Mouse (Mus musculus) kidney, embryonic 14.5 days (tissue): Measurements from ENCODE around the gene Zfp13. TPM values are rescaled to one million over a fixed set of nuclear protein-coding genes. Genes with fewer than 3 reads are reported as not detected.

ENCODE experiments used
- ATAC-seq: fragments of 200-750 bp; cut with Nextera tagmentation; 2 replicates; pipeline ENCODE4 v1.8.0; 2017; ENCODE audit warnings: moderate number of reproducible peaks, mild to moderate bottlenecking, moderate TSS enrichment, moderate library complexity; ENCODE audit not compliant: low FRiP score, low TSS enrichment
- H3K27ac ChIP-seq: fragments of 300-500 bp; sonication (generic); 2 replicates; pipeline ENCODE4 v1.5.1; 2014; ENCODE audit warnings: low read depth, mild to moderate bottlenecking, low read length, moderate library complexity, mixed read lengths
- H3K27me3 ChIP-seq: fragments of 300-500 bp; sonication (generic); 2 replicates; pipeline ENCODE4 v1.6.1; 2014; ENCODE audit warnings: mild to moderate bottlenecking, low read length; ENCODE audit not compliant: control insufficient read depth, insufficient read depth
- H3K36me3 ChIP-seq: fragments of 300-500 bp; sonication (generic); 2 replicates; pipeline ENCODE4 v1.6.1; 2014; ENCODE audit warnings: low read length, mixed read lengths; ENCODE audit not compliant: control insufficient read depth, insufficient read depth
- H3K4me1 ChIP-seq: fragments of 300-500 bp; sonication (generic); 2 replicates; pipeline ENCODE4 v1.6.1; 2014; ENCODE audit warnings: low read length, mixed read lengths; ENCODE audit not compliant: control insufficient read depth, insufficient read depth
- H3K4me2 ChIP-seq: fragments of 300-500 bp; sonication (generic); replicated peaks from 2 replicates; pipeline ENCODE4 v1.6.1; 2014; ENCODE audit warnings: low read depth, mild to moderate bottlenecking, low read length
- H3K4me3 ChIP-seq: fragments of 300-500 bp; sonication (generic); 2 replicates; pipeline ENCODE4 v1.5.1; 2014; ENCODE audit warnings: mild to moderate bottlenecking, low read length
- H3K9ac ChIP-seq: fragments of 300-500 bp; sonication (generic); 2 replicates; pipeline ENCODE4 v1.6.1; 2014; ENCODE audit warnings: low read depth, mild to moderate bottlenecking, low read length, moderate library complexity
- H3K9me3 ChIP-seq: fragments of 300-500 bp; sonication (generic); 2 replicates; pipeline ENCODE4 v1.6.1; 2016; ENCODE audit warnings: low read length; ENCODE audit not compliant: control insufficient read depth
- WGBS: fragments of 180-500 bp; shearing (Covaris S2); extraction: QIAGEN DNeasy Blood & Tissue Kit; methylation state at CpG from one replicate; pipeline ENCODE4 v1.1.7; 2014; 5-methylcytosine and 5-hydroxymethylcytosine counted together
- polyA plus RNA-seq: library from polyadenylated mRNA; unstranded; fragments of >200 nt; fragmentation: Nextera tagmentation; extraction: Ambion mirVana; gene quantifications from 2 replicates; pipeline ENCODE4 v1.2.1, GENCODE M21; 2014

The Zfp13 gene
- 15.3 and 19.1 TPM in 2 replicates for polyA plus RNA-seq

GRCm38 (mm10) chr17:23598582-23599552, at the start of gene Zfp13:
TSS of gene Zfp13 (minus strand) at chr17:23599487.
- H3K36me3 ChIP-seq: no peaks in the 10 kb centered on the region
- peak within 1 kb of the TSS; percentile 43 for H3K4me3 ChIP-seq

GRCm38 (mm10) chr17:23645894-23646293, 46.6 kb upstream of the Zfp13 start:
- no peaks in the 10 kb centered on the region for H3K36me3 ChIP-seq
- H3K4me3 ChIP-seq: no peak overlapping the region
- H3K27ac ChIP-seq: no peak overlapping the region
- no peak for ATAC-seq
- WGBS: 38% methylated on average over 10 of the region's 10 CpGs
- peaks cover 3% of the 10 kb centered on the region; the same call in 1 of the 2 replicates for H3K27me3 ChIP-seq
- 0 out of 2 replicates have a peak, but pooled peaks cover 2% of the 10 kb centered on the region for H3K9me3 ChIP-seq
- H3K4me2 ChIP-seq: no peak overlapping the region
- H3K4me1 ChIP-seq: no peaks in the 10 kb centered on the region
- H3K9ac ChIP-seq: no peak overlapping the region

More at GRCm38 (mm10) chr17:23598582-23599552, at the start of gene Zfp13:
- 7% methylated on average over 31 of the region's 31 CpGs for WGBS
- Histone ChIP-seq H3K27me3 (no peaks in the 10 kb centered on the region), H3K9ac (peak within 1 kb of the TSS; percentile 54), H3K9me3 (no peaks in the 10 kb centered on the region), H3K4me2 (peak within 1 kb of the TSS; percentile 66), H3K27ac (peak within 1 kb of the TSS; percentile 84), H3K4me1 (no peaks in the 10 kb centered on the region)
- ATAC-seq: peak; percentile 97

- peak within 1 kb of the TSS; percentile 64 for H3K4me2 ChIP-seq
- H3K9me3 ChIP-seq: 0 out of 2 replicates have a peak, but pooled peaks cover 2% of the 10 kb centered on the region
- H3K27me3 ChIP-seq: peaks cover 3% of the 10 kb centered on the region; the same call in 1 of the 2 replicates
- WGBS: 1% methylated on average over 58 of the region's 58 CpGs
- no peak within 1 kb of the TSS for H3K27ac ChIP-seq
- H3K9ac ChIP-seq: peak within 1 kb of the TSS; percentile 19; the same call in 1 of the 2 replicates
- peak within 1 kb of the TSS; percentile 43 for H3K4me3 ChIP-seq
- H3K4me1 ChIP-seq: no peaks in the 10 kb centered on the region
- H3K36me3 ChIP-seq: no peaks in the 10 kb centered on the region
- ATAC-seq: peak; percentile 69
Observed at GRCm38 (mm10) chr17:23644613-23645495, 45.6 kb upstream of the Zfp13 start, which contains the start of gene Mmp25. TSS of gene Mmp25 (minus strand) at chr17:23645277.

- ATAC-seq: 0 out of 2 replicates have a peak, but pooled peaks have one; percentile 13
- H3K4me2 ChIP-seq: no peak overlapping the region
- H3K9me3 ChIP-seq: no peaks in the 10 kb centered on the region
- H3K9ac ChIP-seq: no peak overlapping the region
- 82% methylated on average over 8 of the region's 8 CpGs for WGBS
- H3K27me3 ChIP-seq: no peaks in the 10 kb centered on the region
- H3K36me3 ChIP-seq: no peaks in the 10 kb centered on the region
- H3K4me1 ChIP-seq: no peaks in the 10 kb centered on the region
- no peak overlapping the region for H3K27ac ChIP-seq
- no peak overlapping the region for H3K4me3 ChIP-seq
Observed at GRCm38 (mm10) chr17:23631241-23631640, 32.0 kb upstream of the Zfp13 start.

- WGBS: 15% methylated on average over 22 of the region's 22 CpGs
- ATAC-seq: peak; percentile 80
- Histone ChIP-seq H3K9me3 (no peaks in the 10 kb centered on the region), H3K4me3 (0 out of 2 replicates have a peak overlapping the region, but pooled peaks have one; percentile 8), H3K36me3 (no peaks in the 10 kb centered on the region), H3K4me1 (no peaks in the 10 kb centered on the region), H3K27me3 (no peaks in the 10 kb centered on the region), H3K4me2 (peak overlapping the region; percentile 40), H3K27ac (no peak overlapping the region), H3K9ac (peak overlapping the region; percentile 25; the same call in 1 of the 2 replicates)
Observed at GRCm38 (mm10) chr17:23630195-23631020, 31.1 kb upstream of the Zfp13 start.

GRCm38 (mm10) chr17:23627813-23628212, 28.5 kb upstream of the Zfp13 start:
- H3K27me3 ChIP-seq: no peaks in the 10 kb centered on the region
- no peak overlapping the region for H3K4me2 ChIP-seq
- H3K36me3 ChIP-seq: no peaks in the 10 kb centered on the region
- WGBS: 42% methylated on average over 7 of the region's 7 CpGs
- H3K9ac ChIP-seq: no peak overlapping the region
- no peaks in the 10 kb centered on the region for H3K4me1 ChIP-seq
- ATAC-seq: no peak
- H3K4me3 ChIP-seq: no peak overlapping the region
- no peaks in the 10 kb centered on the region for H3K9me3 ChIP-seq
- no peak overlapping the region for H3K27ac ChIP-seq

- Histone ChIP-seq H3K4me3 (no peak overlapping the region), H3K27me3 (no peaks in the 10 kb centered on the region), H3K9me3 (no peaks in the 10 kb centered on the region), H3K36me3 (no peaks in the 10 kb centered on the region), H3K9ac (no peak overlapping the region), H3K4me1 (no peaks in the 10 kb centered on the region), H3K4me2 (no peak overlapping the region), H3K27ac (no peak overlapping the region)
- ATAC-seq: no peak
- 79% methylated on average over 7 of the region's 7 CpGs for WGBS
Observed at GRCm38 (mm10) chr17:23620351-23620750, 21.1 kb upstream of the Zfp13 start.

GRCm38 (mm10) chr17:23617087-23617486, 17.8 kb upstream of the Zfp13 start:
- Histone ChIP-seq H3K9me3 (no peaks in the 10 kb centered on the region), H3K4me2 (no peak overlapping the region), H3K9ac (no peak overlapping the region), H3K4me1 (no peaks in the 10 kb centered on the region), H3K4me3 (no peak overlapping the region), H3K27ac (no peak overlapping the region), H3K27me3 (no peaks in the 10 kb centered on the region), H3K36me3 (no peaks in the 10 kb centered on the region)
- no peak for ATAC-seq
- WGBS: 50% methylated on average over 9 of the region's 9 CpGs
